ENCODE assay signal across 8 mouse cellular contexts in the genomic region with DNA sequence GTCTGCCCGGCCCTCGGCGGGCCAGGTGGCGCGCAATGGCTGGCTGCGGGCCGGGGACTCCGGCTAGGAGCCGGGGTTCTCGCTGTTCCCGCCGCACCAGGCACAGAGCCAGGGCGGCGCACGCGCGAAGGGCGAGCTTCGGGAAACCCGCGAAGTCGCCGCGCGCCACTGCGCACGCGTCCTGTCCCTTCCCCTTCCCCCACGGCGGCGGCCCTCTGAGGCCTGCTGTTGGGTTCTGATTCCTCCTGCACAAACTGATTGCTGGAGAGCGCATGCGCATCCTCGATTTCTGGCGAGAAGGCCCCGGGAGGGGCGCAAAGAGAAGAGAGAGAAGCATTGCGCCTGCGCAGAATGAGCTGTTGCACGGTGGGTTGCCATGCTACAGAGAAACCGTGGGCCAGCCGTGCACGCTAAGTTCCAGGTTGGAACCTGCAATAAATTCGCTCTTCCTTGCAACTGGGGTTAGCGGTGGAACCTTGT. TPM values are rescaled to one million over a fixed set of nuclear protein-coding genes. Genes with fewer than 3 reads are reported as not detected.
A peak's percentile ranks its signal among the peaks of the same experiment; 100 is the strongest.
DNase-seq lines count a peak whose midpoint lies in the region; ATAC-seq lines count a peak whose summit lies in the region.

No protein-coding gene starts in this region.

- peaks cover 22% of the 10 kb centered on the region; the same call in 1 of the 2 replicates for H3K4me1 ChIP-seq in intestine, embryonic 14.5 days (replicated peaks; ENCODE audit: control insufficient read depth, insufficient read depth, low read length)

- H3K4me3 ChIP-seq in intestine, embryonic 14.5 days (ENCODE audit: low read depth, low read length), result peak overlapping the region; percentile 64

- H3K27me3 ChIP-seq in intestine, embryonic 14.5 days (replicated peaks; ENCODE audit: control insufficient read depth, insufficient read depth, low read length), result no peaks in the 10 kb centered on the region

- peak overlapping the region; percentile 72 for H3K27ac ChIP-seq in intestine, embryonic 14.5 days (ENCODE audit: low read depth)

- peak; percentile 98 for DNase-seq in adrenal gland, adult 18-20 months (ENCODE audit: low spot score in 2 of 2)
- peak; percentile 100 for DNase-seq in embryo, embryonic 11 days
- DNase-seq in gastrocnemius, postnatal 25 days, result peak; percentile 99
- DNase-seq in intestine, embryonic 14.5 days (ENCODE audit: low spot score), result peak; percentile 96
- peak; percentile 100 for DNase-seq in left cerebral cortex, postnatal 14 days (ENCODE audit: low spot score in 2 of 2)
- DNase-seq in mesoderm, embryonic 11.5 days (ENCODE audit: low read depth, low spot score), result peak; percentile 100
- peak; percentile 99 for DNase-seq in right cerebral cortex, postnatal 36 days (ENCODE audit: low spot score in 2 of 2)
- no peak for DNase-seq in MN1 (ENCODE audit: low spot score)

- H3K36me3 ChIP-seq in intestine, embryonic 14.5 days (ENCODE audit: control insufficient read depth, insufficient read depth, low read length), result peaks cover 12% of the 10 kb centered on the region

- peak overlapping the region; percentile 54 for H3K9ac ChIP-seq in intestine, embryonic 14.5 days (ENCODE audit: low read length)

- H3K4me2 ChIP-seq in intestine, embryonic 14.5 days (ENCODE audit: low read length), result peak overlapping the region; percentile 97

- no peaks in the 10 kb centered on the region for H3K9me3 ChIP-seq in intestine, embryonic 14.5 days (ENCODE audit: control insufficient read depth, low read length)

- intact Hi-C loops in left cerebral cortex, postnatal 14 days (cut with DNase I), result no loop called here

- WGBS in intestine, embryonic 14.5 days, result under 1% methylated on average over 45 of the region's 45 CpGs

- ATAC-seq in intestine, embryonic 14.5 days (replicated peaks; ENCODE audit: low FRiP score, low TSS enrichment, low read depth), result peak; percentile 82

RNA-seq across cellular contexts. Expression of gene Yjefn3, which starts 0.6 kb away (rescaled TPM):
- total RNA-seq in adrenal gland, adult 18-20 months (2021), result 1 to 10 TPM; 2.2 to 3.1 TPM
- 1 to 10 TPM; 5.6 to 6.9 TPM for total RNA-seq in gastrocnemius, postnatal 25 days (2021)
- polyA plus RNA-seq in intestine, embryonic 14.5 days (2014; fragmentation: Nextera tagmentation; extraction: Ambion mirVana), result 4.1 and 5.0 TPM in 2 replicates
- total RNA-seq in left cerebral cortex, postnatal 14 days (2021), result 10 to 100 TPM; 23.4 to 29.8 TPM

RNA-seq across cellular contexts. Expression of gene Ndufa13, which starts 0.7 kb away (rescaled TPM):
- 100 to 1,000 TPM; 176 to 210 TPM for total RNA-seq in adrenal gland, adult 18-20 months (2021)
- total RNA-seq in gastrocnemius, postnatal 25 days (2021), result 100 to 1,000 TPM; 338 to 343 TPM
- polyA plus RNA-seq in intestine, embryonic 14.5 days (2014; fragmentation: Nextera tagmentation; extraction: Ambion mirVana), result 215 and 222 TPM in 2 replicates
- 100 to 1,000 TPM; 126 to 135 TPM for total RNA-seq in left cerebral cortex, postnatal 14 days (2021)

RNA-seq across cellular contexts. Expression of gene Tssk6, which starts 1.1 kb away (rescaled TPM):
- under 1 TPM; 0.51 to 0.60 TPM for total RNA-seq in adrenal gland, adult 18-20 months (2021)
- total RNA-seq in gastrocnemius, postnatal 25 days (2021), result not detected
- polyA plus RNA-seq in intestine, embryonic 14.5 days (2014; fragmentation: Nextera tagmentation; extraction: Ambion mirVana), result 3.3 and 4.0 TPM in 2 replicates
- under 1 TPM in 1 of 2 experiments, not detected in 1; 0.34 TPM for total RNA-seq in left cerebral cortex, postnatal 14 days (2021)

RNA-seq across cellular contexts. Expression of gene Cilp2, which starts 15.6 kb away (rescaled TPM):
- under 1 TPM; 0.06 to 0.10 TPM for total RNA-seq in adrenal gland, adult 18-20 months (2021)
- 10 to 100 TPM in 1 of 2 experiments, 1 to 10 TPM in 1; 4.0 to 13.6 TPM for total RNA-seq in gastrocnemius, postnatal 25 days (2021)
- 0.44 and 0.57 TPM in 2 replicates for polyA plus RNA-seq in intestine, embryonic 14.5 days (2014; fragmentation: Nextera tagmentation; extraction: Ambion mirVana)
- 1 to 10 TPM; 1.9 to 2.2 TPM for total RNA-seq in left cerebral cortex, postnatal 14 days (2021)
